Mouse (Mus musculus): ENCODE measurements at regions not wholly inside any gene's neighbourhood (a gene's known extent, or its start where the extent isn't known, plus 50 kb on each side); places are given as distances from the start of the nearest gene placed in this dataset.

DNA sequence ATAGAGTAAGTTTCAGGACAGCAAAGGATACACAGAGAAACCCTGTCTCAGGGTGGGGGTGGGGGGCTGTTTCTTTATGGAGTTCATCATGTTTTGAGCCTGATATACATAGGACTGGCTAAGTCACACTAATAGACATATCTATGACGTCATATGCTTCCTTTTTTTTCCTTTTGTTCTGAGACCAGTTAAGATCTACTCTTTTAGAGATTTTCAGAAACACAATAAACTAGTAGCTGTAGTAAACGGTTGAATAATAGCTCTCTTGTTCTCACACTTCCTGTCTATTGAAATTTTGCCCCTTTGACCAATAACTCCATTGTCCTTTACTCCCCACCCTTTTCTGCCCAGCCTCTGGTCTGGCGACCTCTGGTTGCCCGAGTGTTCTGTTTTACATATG, 382.6 kb upstream of the Jarid2 start:
- TF ChIP-seq CTCF (conservative IDR thresholded peaks at IDR 0.05; ENCODE audit: low read length): no peak
- no peak; the same call in 1 of the 2 replicates for TF ChIP-seq NANOG (IDR thresholded peaks at IDR 0.05; ENCODE audit: borderline replicate concordance, low read length)
- TF ChIP-seq POU5F1 (IDR thresholded peaks at IDR 0.05; ENCODE audit: borderline replicate concordance, low read length): no peak

Measured in E14TG2a.4 (cell line).